Mouse (Mus musculus) hindbrain, embryonic 13.5 days (tissue): Measurements from ENCODE around the gene Crip2. TPM values are rescaled to one million over a fixed set of nuclear protein-coding genes. Genes with fewer than 3 reads are reported as not detected.

Source experiments
- ATAC-seq: fragments of 200-750 bp; cut with Nextera tagmentation; 2 replicates; pipeline ENCODE4 v1.8.0; 2017; ENCODE audit warnings: moderate TSS enrichment; ENCODE audit not compliant: low FRiP score
- H3K27ac ChIP-seq: fragments of 300-500 bp; sonication (generic); 2 replicates; pipeline ENCODE4 v1.5.1; 2015; ENCODE audit warnings: inconsistent platforms, mild to moderate bottlenecking, moderate library complexity
- H3K27me3 ChIP-seq: fragments of 300-500 bp; sonication (generic); 2 replicates; pipeline ENCODE4 v1.6.1; 2015; ENCODE audit warnings: mild to moderate bottlenecking, inconsistent platforms
- H3K36me3 ChIP-seq: fragments of 300-500 bp; sonication (generic); 2 replicates; pipeline ENCODE4 v1.6.1; 2015; ENCODE audit warnings: mild to moderate bottlenecking, inconsistent platforms
- H3K4me1 ChIP-seq: fragments of 300-500 bp; sonication (generic); replicated peaks from 2 replicates; pipeline ENCODE4 v1.6.1; 2015; ENCODE audit warnings: inconsistent platforms
- H3K4me2 ChIP-seq: fragments of 300-500 bp; sonication (generic); 2 replicates; pipeline ENCODE4 v1.6.1; 2015; ENCODE audit warnings: inconsistent platforms, mild to moderate bottlenecking, moderate library complexity
- H3K4me3 ChIP-seq: fragments of 300-500 bp; sonication (generic); 2 replicates; pipeline ENCODE4 v1.5.1; 2015; ENCODE audit warnings: mild to moderate bottlenecking, inconsistent platforms
- H3K9ac ChIP-seq: fragments of 300-500 bp; sonication (generic); 2 replicates; pipeline ENCODE4 v1.6.1; 2015; ENCODE audit warnings: mild to moderate bottlenecking, inconsistent platforms
- H3K9me3 ChIP-seq: fragments of 300-500 bp; sonication (generic); 2 replicates; pipeline ENCODE4 v1.6.1; 2016; ENCODE audit warnings: inconsistent platforms
- whole genome bisulfite sequencing: fragments of 180-500 bp; shearing (Covaris S2); methylation state at CpG from one replicate; pipeline ENCODE4 v1.1.7; 2015; 5-methylcytosine and 5-hydroxymethylcytosine counted together
- polyA plus RNA-seq: library from polyadenylated mRNA; unstranded; fragments of >200 nt; fragmentation: Nextera tagmentation; extraction: Ambion mirVana; gene quantifications from 2 replicates; pipeline ENCODE4 v1.2.1, GENCODE M21; 2015

Gene Crip2
- polyA plus RNA-seq, 1 experiment from 2014 or later, result 347 TPM

DNA sequence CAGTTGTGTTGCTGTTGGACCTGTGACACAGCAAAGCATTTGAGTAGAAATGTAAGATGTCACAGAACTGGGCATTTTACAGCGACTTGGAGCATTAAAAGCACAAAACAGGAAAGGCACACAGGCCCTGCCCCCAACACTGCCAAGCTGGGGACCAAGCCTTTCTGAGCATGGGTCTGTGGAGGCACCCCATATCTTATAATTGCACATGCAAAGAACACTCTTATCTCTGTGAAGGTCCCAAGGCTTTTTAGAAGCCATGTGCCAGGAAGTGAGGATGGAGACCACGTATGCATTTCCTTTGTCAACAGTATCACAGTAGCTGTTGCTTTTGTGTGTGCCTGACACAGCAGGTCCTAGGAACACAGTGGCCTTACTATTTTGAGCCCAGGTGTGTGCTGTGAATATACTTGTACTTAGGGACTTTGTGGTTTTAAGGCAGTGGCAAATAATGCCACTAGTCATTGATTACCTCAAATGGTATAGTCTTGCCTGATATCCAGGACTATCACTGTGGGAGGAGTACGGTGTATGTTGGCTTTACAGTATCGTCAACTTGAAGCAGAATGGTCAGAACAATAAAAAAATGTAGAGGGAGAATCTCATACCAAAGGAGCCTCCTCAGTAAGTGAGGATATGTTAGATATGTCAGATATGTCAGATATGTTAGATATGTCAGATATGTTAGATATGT lies 32.5 kb upstream of the Crip2 start:
- WGBS, result 89% methylated on average over 4 of the region's 4 CpGs

GRCm38 (mm10) chr12:113108528-113109283 lies 31.3 kb upstream of the Crip2 start:
- Histone ChIP-seq H3K4me1 (peaks cover 42% of the 10 kb centered on the region), H3K4me2 (no peak overlapping the region), H3K27me3 (no peaks in the 10 kb centered on the region), H3K9ac (no peak overlapping the region), H3K4me3 (no peak overlapping the region), H3K36me3 (peaks cover 22% of the 10 kb centered on the region), H3K9me3 (no peaks in the 10 kb centered on the region), H3K27ac (no peak overlapping the region)
- ATAC-seq, result peak; percentile 14; the same call in 1 of the 2 replicates
- 88% methylated on average over 17 of the region's 17 CpGs for WGBS

More for the DNA sequence above, 32.5 kb upstream of the Crip2 start:
- no peak for ATAC-seq
- H3K9me3 ChIP-seq, result no peaks in the 10 kb centered on the region
- no peak overlapping the region for H3K9ac ChIP-seq
- H3K4me3 ChIP-seq, result no peak overlapping the region
- no peaks in the 10 kb centered on the region for H3K27me3 ChIP-seq
- peaks cover 52% of the 10 kb centered on the region for H3K4me1 ChIP-seq
- no peak overlapping the region for H3K4me2 ChIP-seq
- H3K27ac ChIP-seq, result no peak overlapping the region
- peaks cover 11% of the 10 kb centered on the region for H3K36me3 ChIP-seq

- WGBS, result 82% methylated on average over 10 of the region's 10 CpGs
- Histone ChIP-seq H3K4me1 (peaks cover 31% of the 10 kb centered on the region), H3K4me2 (no peak overlapping the region), H3K36me3 (peaks cover 33% of the 10 kb centered on the region), H3K27me3 (no peaks in the 10 kb centered on the region), H3K9me3 (no peaks in the 10 kb centered on the region), H3K9ac (no peak overlapping the region), H3K27ac (no peak overlapping the region), H3K4me3 (no peak overlapping the region)
- no peak for ATAC-seq
Observed at GRCm38 (mm10) chr12:113109801-113110200, 30.2 kb upstream of the Crip2 start.

DNA sequence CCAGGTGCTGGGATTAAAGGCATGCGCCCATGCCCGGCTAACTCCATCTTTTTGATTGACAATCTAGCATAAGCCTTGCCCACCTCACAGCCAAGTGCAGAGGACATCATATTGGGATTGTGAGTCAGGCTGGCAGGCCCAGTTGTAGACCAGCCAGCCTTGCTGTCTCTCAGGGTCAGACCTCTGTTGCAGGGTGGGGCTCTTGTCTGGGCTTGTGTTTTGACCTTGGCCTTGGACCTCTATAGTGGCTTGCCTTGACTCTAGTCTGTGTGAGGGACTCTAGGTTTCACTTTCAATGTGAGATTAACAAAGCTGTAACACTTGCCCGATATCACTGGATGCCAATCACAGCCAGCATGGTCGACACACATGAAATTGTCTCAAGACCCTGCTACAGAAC lies 25.9 kb upstream of the Crip2 start:
- Histone ChIP-seq H3K27me3 (no peaks in the 10 kb centered on the region), H3K4me2 (no peak overlapping the region), H3K9ac (no peak overlapping the region), H3K36me3 (peaks cover 61% of the 10 kb centered on the region), H3K4me3 (no peak overlapping the region), H3K9me3 (no peaks in the 10 kb centered on the region), H3K27ac (no peak overlapping the region), H3K4me1 (peaks cover 16% of the 10 kb centered on the region)
- 90% methylated on average over 4 of the region's 4 CpGs for WGBS
- ATAC-seq, result no peak

GRCm38 (mm10) chr12:113114856-113115538 lies 25.0 kb upstream of the Crip2 start:
- H3K9me3 ChIP-seq, result no peaks in the 10 kb centered on the region
- 90% methylated on average over 16 of the region's 16 CpGs for WGBS
- H3K4me1 ChIP-seq, result peaks cover 9% of the 10 kb centered on the region
- no peaks in the 10 kb centered on the region for H3K27me3 ChIP-seq
- H3K9ac ChIP-seq, result no peak overlapping the region
- H3K36me3 ChIP-seq, result peaks cover 64% of the 10 kb centered on the region
- no peak overlapping the region for H3K4me3 ChIP-seq
- no peak overlapping the region for H3K27ac ChIP-seq
- no peak for ATAC-seq
- no peak overlapping the region for H3K4me2 ChIP-seq

- Histone ChIP-seq H3K27me3 (no peaks in the 10 kb centered on the region), H3K4me3 (no peak overlapping the region), H3K4me2 (no peak overlapping the region), H3K36me3 (peaks cover 83% of the 10 kb centered on the region), H3K9ac (no peak overlapping the region), H3K4me1 (no peaks in the 10 kb centered on the region), H3K9me3 (no peaks in the 10 kb centered on the region), H3K27ac (no peak overlapping the region)
- peak; percentile 60 for ATAC-seq
- 89% methylated on average over 20 of the region's 20 CpGs for WGBS
Observed at GRCm38 (mm10) chr12:113119516-113120410, 20.3 kb upstream of the Crip2 start.

GRCm38 (mm10) chr12:113124726-113125125 lies 15.3 kb upstream of the Crip2 start:
- H3K9ac ChIP-seq, result no peak overlapping the region
- no peaks in the 10 kb centered on the region for H3K27me3 ChIP-seq
- no peaks in the 10 kb centered on the region for H3K9me3 ChIP-seq
- peaks cover 100% of the 10 kb centered on the region for H3K36me3 ChIP-seq
- H3K4me1 ChIP-seq, result no peaks in the 10 kb centered on the region
- no peak overlapping the region for H3K27ac ChIP-seq
- H3K4me2 ChIP-seq, result no peak overlapping the region
- 87% methylated on average over 6 of the region's 6 CpGs for WGBS
- no peak for ATAC-seq
- no peak overlapping the region for H3K4me3 ChIP-seq

GRCm38 (mm10) chr12:113130732-113131131 lies 9.3 kb upstream of the Crip2 start:
- no peak overlapping the region for H3K4me3 ChIP-seq
- WGBS, result 96% methylated on average over 8 of the region's 8 CpGs
- H3K9me3 ChIP-seq, result no peaks in the 10 kb centered on the region
- no peak overlapping the region for H3K9ac ChIP-seq
- H3K4me2 ChIP-seq, result no peak overlapping the region
- ATAC-seq, result no peak
- H3K36me3 ChIP-seq, result peaks cover 100% of the 10 kb centered on the region
- no peak overlapping the region for H3K27ac ChIP-seq
- H3K4me1 ChIP-seq, result no peaks in the 10 kb centered on the region
- H3K27me3 ChIP-seq, result no peaks in the 10 kb centered on the region

GRCm38 (mm10) chr12:113131601-113132000 lies 8.4 kb upstream of the Crip2 start:
- H3K9ac ChIP-seq, result no peak overlapping the region
- H3K27me3 ChIP-seq, result no peaks in the 10 kb centered on the region
- no peaks in the 10 kb centered on the region for H3K4me1 ChIP-seq
- H3K27ac ChIP-seq, result no peak overlapping the region
- H3K4me3 ChIP-seq, result no peak overlapping the region
- H3K4me2 ChIP-seq, result no peak overlapping the region
- ATAC-seq, result no peak
- 96% methylated on average over 14 of the region's 14 CpGs for WGBS
- H3K9me3 ChIP-seq, result no peaks in the 10 kb centered on the region
- H3K36me3 ChIP-seq, result peaks cover 100% of the 10 kb centered on the region

DNA sequence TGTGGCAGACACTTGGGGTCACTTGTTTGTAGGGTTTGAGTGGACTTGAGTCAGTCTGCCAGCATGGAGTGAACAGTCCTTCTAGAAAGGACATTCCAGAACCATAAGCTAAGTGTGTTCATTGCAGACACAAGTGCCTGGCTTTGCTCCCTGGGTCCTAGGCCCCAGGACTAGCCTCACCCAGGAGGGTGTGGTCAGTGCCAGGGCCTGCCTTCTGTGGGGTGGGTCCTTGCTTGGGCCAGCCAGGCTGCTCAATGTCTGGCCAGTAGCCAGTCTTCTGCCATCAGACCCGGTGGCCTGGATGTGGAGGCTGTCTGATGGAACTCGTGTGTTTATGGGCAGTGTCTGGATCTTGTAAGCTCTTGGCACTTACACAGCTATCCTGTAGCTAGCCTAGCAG lies 7.5 kb upstream of the Crip2 start:
- Histone ChIP-seq H3K4me2 (no peak overlapping the region), H3K4me1 (no peaks in the 10 kb centered on the region), H3K9me3 (no peaks in the 10 kb centered on the region), H3K9ac (no peak overlapping the region), H3K36me3 (peaks cover 100% of the 10 kb centered on the region), H3K4me3 (no peak overlapping the region), H3K27ac (no peak overlapping the region), H3K27me3 (no peaks in the 10 kb centered on the region)
- peak; percentile 21; the same call in 1 of the 2 replicates for ATAC-seq
- 71% methylated on average over 2 of the region's 2 CpGs for WGBS

- 93% methylated on average over 9 of the region's 9 CpGs for WGBS
- Histone ChIP-seq H3K9ac (no peak overlapping the region), H3K4me3 (no peak overlapping the region), H3K27ac (no peak overlapping the region), H3K27me3 (no peaks in the 10 kb centered on the region), H3K4me2 (no peak overlapping the region), H3K36me3 (peaks cover 100% of the 10 kb centered on the region), H3K4me1 (peaks cover under 1% of the 10 kb centered on the region), H3K9me3 (no peaks in the 10 kb centered on the region)
- ATAC-seq, result no peak
Observed at GRCm38 (mm10) chr12:113133260-113133659, 6.8 kb upstream of the Crip2 start.
